Mouse (Mus musculus): Measurements from ENCODE around the gene Tbck.

Gene Tbck

GRCm38 (mm10) chr3:132831179-132831873, 147.4 kb downstream of the Tbck start:
- no peak for DNase-seq (ENCODE audit: low read depth, low spot score)

DNA sequence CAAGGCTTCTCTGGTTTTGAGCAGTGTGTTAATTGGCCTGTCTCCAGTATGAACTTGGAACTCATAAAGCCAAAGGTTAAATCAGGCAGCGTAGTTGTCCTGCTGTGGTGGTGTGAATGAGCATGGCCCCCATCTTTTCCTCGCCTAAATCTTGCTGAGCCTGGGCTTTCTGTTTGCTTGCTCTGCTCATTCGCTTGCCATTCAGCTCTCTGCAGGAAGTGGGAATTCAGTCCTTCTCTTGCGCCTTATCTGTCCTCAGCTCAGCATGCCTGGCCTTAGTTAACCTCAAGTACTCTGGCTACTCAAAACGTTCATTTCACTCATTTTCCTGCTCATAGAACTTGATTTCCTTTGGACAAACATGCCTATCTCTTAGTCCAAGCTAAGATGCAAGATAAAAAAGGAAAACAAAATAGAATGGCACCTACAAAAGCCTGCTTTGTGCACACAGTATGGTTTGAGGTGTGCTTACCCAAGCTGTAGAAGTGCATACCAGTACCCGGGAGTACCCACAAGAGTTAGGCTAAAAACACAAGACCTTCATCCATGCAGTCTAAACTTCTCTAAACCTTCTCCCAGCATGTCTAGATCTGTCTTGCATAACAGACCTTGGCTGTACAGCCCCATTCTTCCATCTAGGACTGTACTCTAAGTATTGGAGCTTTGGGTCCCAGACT, 151.3 kb downstream of the Tbck start:
- DNase-seq (ENCODE audit: low read depth, low spot score), result no peak

GRCm38 (mm10) chr3:132837134-132837533, 153.2 kb downstream of the Tbck start:
- no peak for DNase-seq (ENCODE audit: low read depth, low spot score)

DNA sequence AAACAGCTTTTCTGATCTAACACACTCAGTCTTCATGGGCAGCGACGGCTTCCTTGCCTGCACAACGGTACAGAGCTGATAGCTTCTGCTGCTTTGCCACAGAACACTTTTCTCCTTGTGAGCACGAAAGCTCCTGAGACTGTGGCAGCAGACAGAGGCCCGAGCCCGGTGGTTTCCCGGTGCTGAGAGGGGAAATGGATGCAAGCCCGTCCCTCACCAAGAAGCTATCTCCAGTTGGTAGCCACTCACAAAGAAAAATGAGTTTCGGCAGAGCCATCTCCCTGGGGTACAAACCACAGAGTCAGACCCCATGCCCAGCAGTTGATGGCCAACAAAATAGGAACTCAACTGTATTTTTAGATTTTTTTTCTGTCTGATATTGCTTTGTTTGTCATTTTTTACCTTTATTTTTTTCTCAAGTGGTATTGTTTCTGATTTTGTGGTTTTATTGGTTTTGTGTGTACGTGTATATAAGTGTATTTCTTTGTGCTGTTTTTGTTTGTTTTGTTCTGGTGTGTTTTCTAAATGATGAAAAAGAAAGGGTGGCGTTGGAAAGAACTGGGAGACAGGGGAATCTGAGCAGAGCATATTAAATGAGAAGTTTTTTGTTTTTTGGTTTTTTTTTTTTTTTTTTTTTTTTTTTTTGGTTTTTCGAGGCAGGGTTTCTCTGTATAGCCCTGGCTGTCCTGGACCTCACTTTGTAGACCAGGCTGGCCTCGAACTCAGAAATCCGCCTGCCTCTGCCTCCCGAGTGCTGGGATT, 154.9 kb downstream of the Tbck start:
- DNase-seq (ENCODE audit: low read depth, low spot score), result no peak

DNA sequence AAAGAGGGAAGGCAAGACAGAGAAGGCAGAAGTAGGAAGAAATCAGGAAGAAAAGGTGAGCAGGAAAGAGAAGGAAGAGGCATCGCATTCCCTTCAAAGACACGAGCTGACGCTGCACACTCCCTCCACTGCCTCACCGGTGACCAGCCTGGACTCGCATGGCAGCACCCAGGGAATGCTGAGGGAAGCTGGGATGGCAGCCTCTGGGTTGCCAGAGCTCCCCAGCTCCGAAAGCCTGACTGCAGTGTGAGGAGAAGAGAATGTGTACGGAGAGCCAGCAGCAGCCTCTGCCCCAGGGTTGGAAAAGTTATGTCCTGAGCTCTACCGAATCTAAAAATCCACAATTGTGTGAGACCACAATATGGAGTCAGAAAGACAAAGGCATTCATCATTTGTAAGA, 155.6 kb downstream of the Tbck start:
- no peak for DNase-seq (ENCODE audit: low read depth, low spot score)

GRCm38 (mm10) chr3:132842676-132843075, 158.7 kb downstream of the Tbck start:
- no peak for DNase-seq (ENCODE audit: low read depth, low spot score)

GRCm38 (mm10) chr3:132849669-132850068, 165.7 kb downstream of the Tbck start:
- no peak for DNase-seq (ENCODE audit: low read depth, low spot score)

GRCm38 (mm10) chr3:132850431-132850830, 166.5 kb downstream of the Tbck start:
- no peak for DNase-seq (ENCODE audit: low read depth, low spot score)

DNA sequence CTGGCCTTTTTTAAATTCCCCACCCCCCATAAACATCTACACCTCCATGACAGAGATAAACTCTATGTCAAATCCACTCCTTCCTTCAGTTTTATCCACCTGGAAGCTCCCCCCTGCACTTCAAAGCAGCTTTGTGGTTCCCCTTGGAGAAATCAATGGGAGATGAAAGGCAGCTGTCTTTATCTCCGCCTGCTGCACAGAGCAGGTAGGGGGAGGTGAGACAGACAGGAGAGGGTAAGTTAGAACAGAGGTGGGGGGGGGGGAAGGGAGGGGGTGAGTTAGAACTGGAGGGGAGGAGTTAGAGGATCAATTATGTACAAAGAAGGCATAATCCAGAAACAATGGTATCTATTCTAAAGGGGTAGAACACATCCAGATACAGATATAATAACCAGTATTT, 167.5 kb downstream of the Tbck start:
- DNase-seq (ENCODE audit: low read depth, low spot score), result no peak

- DNase-seq (ENCODE audit: low read depth, low spot score), result no peak
These were observed 168.1 kb downstream of the Tbck start for GRCm38 (mm10) chr3:132851841-132852728.

- no peak for DNase-seq (ENCODE audit: low read depth, low spot score)
These were observed 170.3 kb downstream of the Tbck start for GRCm38 (mm10) chr3:132854271-132854670.

- DNase-seq (ENCODE audit: low read depth, low spot score), result peak; percentile 11
These were observed 171.7 kb downstream of the Tbck start for GRCm38 (mm10) chr3:132855458-132856212.

DNA sequence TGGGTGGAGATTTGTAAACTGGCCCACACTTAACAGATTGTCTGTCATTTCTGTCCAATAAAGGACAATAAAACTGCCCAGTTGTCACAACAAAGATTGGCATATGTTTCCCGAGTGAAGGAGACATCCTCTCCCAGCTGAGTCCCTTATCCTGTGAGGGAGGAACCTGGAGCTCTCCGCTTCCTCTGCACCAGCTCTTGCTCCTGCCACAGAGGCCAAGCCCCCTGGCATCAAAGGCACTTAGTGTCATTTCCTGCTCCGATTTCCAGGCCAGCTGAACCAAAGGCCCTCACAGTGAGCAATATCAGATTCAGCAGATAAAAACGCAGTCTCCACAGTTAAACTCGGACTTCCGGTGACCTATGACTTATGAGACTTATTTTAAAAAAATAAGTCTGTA, 172.7 kb downstream of the Tbck start:
- DNase-seq (ENCODE audit: low read depth, low spot score), result no peak

DNA sequence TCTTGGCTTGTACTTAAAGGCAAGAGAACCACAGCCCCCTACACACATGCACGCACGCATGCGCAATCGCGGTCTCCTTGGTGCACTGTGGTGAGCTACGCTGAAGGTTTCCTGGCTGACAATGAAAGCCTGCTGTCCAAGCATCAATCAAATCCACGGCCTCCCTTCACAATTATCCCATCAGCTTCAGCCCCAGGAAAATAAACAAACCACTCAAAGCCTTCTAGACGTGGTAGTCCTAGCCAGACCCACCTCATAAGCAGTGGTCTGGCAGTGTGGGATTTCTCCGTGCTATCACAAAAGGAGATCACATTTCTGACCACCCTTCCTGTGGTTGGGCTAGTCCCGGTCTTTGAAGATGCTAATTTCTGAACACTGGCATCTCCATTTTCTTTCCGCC, 174.9 kb downstream of the Tbck start:
- peak; percentile 57 for DNase-seq (ENCODE audit: low read depth, low spot score)

- no peak for DNase-seq (ENCODE audit: low read depth, low spot score)
These were observed 175.6 kb downstream of the Tbck start for GRCm38 (mm10) chr3:132859573-132859972.

- DNase-seq (ENCODE audit: low read depth, low spot score), result peak; percentile 12
These were observed 176.9 kb downstream of the Tbck start for GRCm38 (mm10) chr3:132860796-132861195.

- DNase-seq (ENCODE audit: low read depth, low spot score), result no peak
These were observed 179.9 kb downstream of the Tbck start for GRCm38 (mm10) chr3:132863843-132864242.

DNA sequence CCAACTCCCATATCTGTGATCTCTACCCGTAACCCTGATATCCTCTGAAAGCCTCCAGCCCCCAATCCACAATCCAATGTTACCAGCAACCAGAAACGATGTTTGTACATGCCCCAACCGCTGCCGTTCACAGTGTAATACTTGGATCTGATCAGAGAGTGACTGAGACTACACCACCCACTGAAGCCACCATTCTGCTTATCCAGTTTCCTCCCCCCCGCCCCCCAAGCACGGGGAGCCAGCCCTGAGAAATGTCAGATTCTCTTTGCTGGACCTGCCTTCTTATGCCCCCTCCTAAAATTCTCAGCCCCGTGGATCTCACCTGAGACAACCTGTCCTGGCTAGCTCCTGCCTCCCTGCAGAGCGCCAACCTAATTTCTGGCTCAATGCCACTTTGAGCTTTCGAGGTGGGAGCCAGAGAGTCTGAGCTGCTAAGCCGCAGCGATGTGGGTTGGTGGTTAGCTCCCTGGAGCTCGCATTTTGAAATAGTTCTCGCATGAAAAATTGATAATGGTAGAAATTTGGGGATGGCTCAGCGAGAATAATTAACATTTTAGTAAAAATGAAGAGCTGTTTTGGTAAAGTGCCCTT, 180.5 kb downstream of the Tbck start:
- DNase-seq (ENCODE audit: low read depth, low spot score), result no peak

DNA sequence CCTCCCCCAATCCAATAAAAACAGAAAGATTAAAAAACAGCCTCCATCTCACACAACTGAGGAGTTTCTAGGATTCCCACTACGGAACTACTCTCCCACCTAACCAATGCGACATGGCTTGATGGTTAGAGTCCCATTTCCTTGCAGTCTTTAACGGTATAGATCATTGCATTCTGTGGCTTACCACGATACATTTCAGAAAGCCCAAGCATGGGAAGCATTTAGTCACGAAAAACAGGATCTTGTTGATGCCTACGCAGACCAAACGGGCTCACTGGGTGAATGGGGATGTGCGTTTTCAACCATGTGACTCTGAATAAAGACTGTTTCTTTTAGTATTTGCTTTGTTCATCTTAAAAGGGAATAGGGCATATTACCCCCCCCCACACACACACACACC, 181.0 kb downstream of the Tbck start:
- no peak for DNase-seq (ENCODE audit: low read depth, low spot score)

DNA sequence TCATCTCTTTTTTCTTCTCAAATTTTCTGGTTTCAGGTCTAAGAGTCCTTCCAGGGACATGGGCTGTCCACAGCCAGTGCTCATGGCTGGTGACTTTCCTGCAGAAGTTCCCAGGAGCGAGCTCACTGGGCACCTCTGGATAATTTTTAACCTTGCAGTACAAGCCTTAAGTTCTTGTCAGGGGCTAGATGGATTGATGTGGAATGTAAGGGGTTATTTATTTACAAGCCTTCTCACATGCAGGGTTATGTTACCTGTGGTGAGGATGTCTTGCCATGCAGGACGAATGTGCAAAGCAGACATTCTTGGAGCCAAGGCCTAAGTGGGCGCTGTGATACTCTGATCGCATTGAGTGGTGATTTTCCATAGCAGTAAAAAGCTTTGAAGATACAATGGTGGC, 181.7 kb downstream of the Tbck start:
- DNase-seq (ENCODE audit: low read depth, low spot score), result no peak

- no peak for DNase-seq (ENCODE audit: low read depth, low spot score)
These were observed 183.0 kb downstream of the Tbck start for GRCm38 (mm10) chr3:132866984-132867383.
